Mouse (Mus musculus): ENCODE measurements around the gene AU040320.

DNA sequence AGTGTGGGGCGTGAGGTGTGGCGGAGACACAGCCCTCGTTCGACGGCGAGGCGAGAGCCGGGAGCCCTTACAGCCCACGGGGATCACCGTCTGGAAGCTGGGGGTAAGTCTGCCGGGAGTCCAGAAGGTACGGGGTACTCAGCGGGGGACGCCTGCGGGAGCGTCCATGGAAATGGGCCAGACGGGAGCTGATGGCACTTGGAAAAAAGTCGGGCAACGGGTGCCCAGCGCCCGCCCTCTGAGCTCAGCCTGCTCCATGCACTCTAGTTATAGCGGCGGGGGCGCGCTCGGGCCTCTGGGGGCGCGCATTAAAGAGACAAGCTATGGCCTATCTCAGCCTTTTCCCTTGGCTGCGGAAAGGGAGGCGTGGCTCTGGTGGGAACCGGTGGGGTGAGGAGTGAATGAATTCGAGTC, 17.3 kb upstream of the AU040320 start, which contains the start of gene Tfap2e:
- TF ChIP-seq CTCF (IDR thresholded peaks at IDR 0.05; ENCODE audit: extremely low read depth, insufficient read depth, low read length) (no peak), POLR2A (IDR thresholded peaks at IDR 0.05; ENCODE audit: extremely low read depth, insufficient read depth, low read length) (no peak)

All from cortical plate, adult 2 months (tissue).